Mouse (Mus musculus): ENCODE data around the gene Strip2. TPM values are rescaled to one million over a fixed set of nuclear protein-coding genes. Genes with fewer than 3 reads are reported as not detected.

Strip2 gene
- total and polyA plus RNA-seq, 3 experiments = 0.12 to 0.39 TPM; not detected in 1

DNA sequence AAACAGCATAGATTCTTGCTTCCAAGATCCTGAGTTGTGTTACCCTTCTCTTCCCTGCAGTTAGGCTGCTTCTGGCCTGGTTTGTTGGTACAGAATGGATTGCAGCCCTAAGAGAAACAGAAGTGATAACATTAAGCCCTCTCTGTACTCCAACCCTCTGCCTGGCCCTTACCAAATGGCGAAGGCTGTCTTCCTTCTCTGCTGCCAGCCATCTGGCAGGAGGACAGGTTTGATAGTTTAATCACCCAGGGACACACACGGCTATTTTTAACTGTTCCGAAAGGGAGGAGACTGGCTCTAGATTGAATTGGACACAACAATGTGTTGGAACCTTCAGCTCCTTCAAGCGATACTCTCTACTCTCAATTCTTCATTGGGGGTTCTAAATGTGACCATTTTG is 6.7 kb downstream of the Strip2 start:
- H3K27me3 ChIP-seq (ENCODE audit: control insufficient read depth in 1 of 2, insufficient read depth in 2 of 2, low read length in 2 of 2) = no peaks in the 10 kb centered on the region; a peak in 2 of 4 replicates
- TF ChIP-seq SIN3A (IDR thresholded peaks at IDR 0.05; ENCODE audit: low read length) = no peak
- no peak for TF ChIP-seq MEF2A (IDR thresholded peaks at IDR 0.05; ENCODE audit: extremely low read depth, insufficient replicate concordance, low read depth, low read length, poor library complexity, severe bottlenecking)
- TF ChIP-seq UBTF (IDR thresholded peaks at IDR 0.05; ENCODE audit: borderline replicate concordance, insufficient read depth, low read depth, low read length) = no peak
- TF ChIP-seq MAFK (IDR thresholded peaks at IDR 0.05; ENCODE audit: borderline replicate concordance, low read depth, low read length) = no peak
- no peak for TF ChIP-seq ZMIZ1 (IDR thresholded peaks at IDR 0.05; ENCODE audit: low read depth, low read length)
- TF ChIP-seq GABPA (IDR thresholded peaks at IDR 0.05; ENCODE audit: low read depth, low read length) = no peak
- TF ChIP-seq KAT2A (conservative IDR thresholded peaks at IDR 0.05; ENCODE audit: low read depth, low read length) = no peak
- no peak for TF ChIP-seq HCFC1 (IDR thresholded peaks at IDR 0.05; ENCODE audit: low read depth, low read length)
- no peak for TF ChIP-seq CHD2 (IDR thresholded peaks at IDR 0.05; ENCODE audit: low read length)
- TF ChIP-seq MAX (IDR thresholded peaks at IDR 0.05; ENCODE audit: low read length) = no peak
- TF ChIP-seq MXI1 (IDR thresholded peaks at IDR 0.05; ENCODE audit: low read depth, low read length) = no peak
- TF ChIP-seq MAZ (IDR thresholded peaks at IDR 0.05; ENCODE audit: low read depth, low read length) = no peak
- TF ChIP-seq ZC3H11A (IDR thresholded peaks at IDR 0.05; ENCODE audit: low read depth, low read length) = no peak
- TF ChIP-seq RAD21 (IDR thresholded peaks at IDR 0.05; ENCODE audit: low read depth, low read length) = no peak
- no peak for TF ChIP-seq SMC3 (IDR thresholded peaks at IDR 0.05; ENCODE audit: low read depth, low read length)
- no peak for TF ChIP-seq CHD1 (IDR thresholded peaks at IDR 0.05; ENCODE audit: low read depth, low read length)
- TF ChIP-seq TBP (IDR thresholded peaks at IDR 0.05; ENCODE audit: low read depth, low read length) = no peak
- TF ChIP-seq BHLHE40 (IDR thresholded peaks at IDR 0.05; ENCODE audit: borderline replicate concordance, low read depth, low read length) = no peak
- no peak overlapping the region for H3K9ac ChIP-seq (ENCODE audit: control insufficient read depth, low read depth, low read length, poor library complexity, severe bottlenecking)
- no peak overlapping the region for H3K27ac ChIP-seq (ENCODE audit: control insufficient read depth, low read depth, low read length)
- H3K36me3 ChIP-seq (ENCODE audit: control insufficient read depth in 1 of 2, insufficient read depth in 2 of 2, low read length in 2 of 2) = no peaks in the 10 kb centered on the region
- no peaks in the 10 kb centered on the region for H3K9me3 ChIP-seq (replicated peaks; ENCODE audit: insufficient read depth, low read length)
- H3K4me3 ChIP-seq (ENCODE audit: control insufficient read depth in 1 of 2, insufficient read depth in 1 of 2, low read depth in 2 of 2, low read length in 2 of 2) = no peak overlapping the region
- DNase-seq (ENCODE audit: low read depth, low spot score) = no peak
- peaks cover 0 to 3% of the 10 kb centered on the region in 2 experiments; a peak in 1 of 4 replicates for H3K4me1 ChIP-seq (ENCODE audit: control insufficient read depth in 1 of 2, insufficient read depth in 2 of 2, low read length in 2 of 2)
- H3K79me2 ChIP-seq (ENCODE audit: control insufficient read depth, insufficient read depth, low read length, poor library complexity) = no peaks in the 10 kb centered on the region

DNA sequence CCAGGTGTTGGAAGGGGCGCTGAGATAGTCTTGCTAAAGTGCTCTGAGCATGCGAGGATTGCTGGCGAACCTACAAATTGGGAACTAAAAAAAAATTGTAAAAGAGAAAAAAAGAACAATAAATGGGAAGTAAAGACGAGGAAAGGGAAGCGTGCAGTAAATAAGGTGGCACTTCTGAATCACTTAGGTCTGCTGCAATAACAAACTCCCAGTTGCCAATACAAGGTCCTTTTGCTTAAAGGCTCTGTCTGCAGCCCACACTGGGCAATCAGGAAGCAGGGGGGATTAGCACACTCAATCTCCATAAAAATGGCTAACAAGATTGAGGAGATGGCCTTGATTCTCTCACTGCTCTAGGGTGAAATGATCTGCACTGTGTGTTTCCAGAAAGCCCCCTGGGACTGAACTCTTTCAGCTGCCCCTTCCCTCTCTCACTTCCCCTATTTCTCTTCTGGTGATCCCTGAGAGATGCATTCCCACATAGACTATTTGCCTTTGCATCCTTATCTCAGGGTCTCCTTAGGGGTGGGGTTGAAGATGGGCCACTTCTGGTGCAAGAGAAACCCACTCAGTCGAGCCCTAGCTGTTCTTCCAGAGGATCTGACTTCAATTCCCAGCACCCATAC is 8.9 kb downstream of the Strip2 start:
- no peak overlapping the region for H3K9ac ChIP-seq (ENCODE audit: control insufficient read depth, low read depth, low read length, poor library complexity, severe bottlenecking)
- H3K4me1 ChIP-seq (ENCODE audit: control insufficient read depth in 1 of 2, insufficient read depth in 2 of 2, low read length in 2 of 2) = peaks cover 0 to 3% of the 10 kb centered on the region in 2 experiments; a peak in 1 of 4 replicates
- H3K36me3 ChIP-seq (ENCODE audit: control insufficient read depth in 1 of 2, insufficient read depth in 2 of 2, low read length in 2 of 2) = no peaks in the 10 kb centered on the region
- no peaks in the 10 kb centered on the region for H3K9me3 ChIP-seq (replicated peaks; ENCODE audit: insufficient read depth, low read length)
- DNase-seq (ENCODE audit: low read depth, low spot score) = no peak
- no peaks in the 10 kb centered on the region for H3K79me2 ChIP-seq (ENCODE audit: control insufficient read depth, insufficient read depth, low read length, poor library complexity)
- no peak overlapping the region for H3K4me3 ChIP-seq (ENCODE audit: control insufficient read depth in 1 of 2, insufficient read depth in 1 of 2, low read depth in 2 of 2, low read length in 2 of 2)
- TF ChIP-seq USF2 (IDR thresholded peaks at IDR 0.05; ENCODE audit: borderline replicate concordance in 1 of 2, insufficient read depth in 1 of 2, low read depth in 1 of 2, low read length in 2 of 2) (no peak), MAZ (IDR thresholded peaks at IDR 0.05; ENCODE audit: low read depth, low read length) (no peak), GABPA (IDR thresholded peaks at IDR 0.05; ENCODE audit: low read depth, low read length) (no peak), E2F4 (IDR thresholded peaks at IDR 0.05; ENCODE audit: borderline replicate concordance, low read depth, low read length) (no peak), MAX (IDR thresholded peaks at IDR 0.05; ENCODE audit: low read length) (no peak), ZKSCAN1 (IDR thresholded peaks at IDR 0.05; ENCODE audit: low read depth, low read length) (no peak), SIN3A (IDR thresholded peaks at IDR 0.05; ENCODE audit: low read length) (no peak), CHD2 (IDR thresholded peaks at IDR 0.05; ENCODE audit: low read length) (no peak), USF1 (IDR thresholded peaks at IDR 0.05; ENCODE audit: low read depth, low read length) (no peak)
- no peak overlapping the region for H3K27ac ChIP-seq (ENCODE audit: control insufficient read depth, low read depth, low read length)
- no peaks in the 10 kb centered on the region; a peak in 1 of 4 replicates for H3K27me3 ChIP-seq (ENCODE audit: control insufficient read depth in 1 of 2, insufficient read depth in 2 of 2, low read length in 2 of 2)
